Mouse (Mus musculus): ENCODE measurements around the gene Aoc1.

Gene Aoc1

DNA sequence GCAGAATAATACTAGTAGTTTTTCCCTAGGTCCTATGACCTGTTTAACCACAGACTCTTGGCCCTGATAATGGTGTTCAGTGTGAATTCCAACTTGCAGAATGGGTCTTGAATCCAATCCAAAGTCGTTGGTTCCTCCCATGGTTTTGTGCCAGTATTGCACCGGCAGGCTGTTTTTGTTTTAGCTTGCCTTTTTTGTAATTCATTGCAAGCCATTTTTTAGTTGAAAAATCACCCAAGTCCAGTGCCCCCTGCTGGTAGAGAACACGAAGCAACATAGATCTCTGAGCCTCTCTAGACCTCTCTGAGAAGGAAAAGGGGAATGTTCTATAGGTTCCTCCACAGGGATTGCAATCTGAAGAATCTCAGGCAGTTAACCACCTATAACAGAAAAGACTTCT is 39.3 kb downstream of the Aoc1 start:
- peak; percentile 56 for DNase-seq

- no peak for DNase-seq
Observed at GRCm38 (mm10) chr6:48913587-48913986, 40.9 kb downstream of the Aoc1 start.

- DNase-seq, result no peak
Observed at GRCm38 (mm10) chr6:48929595-48929994, 56.9 kb downstream of the Aoc1 start, which contains the start of gene 1600015I10Rik. Gene 1600015I10Rik (plus strand): TSS chr6:48929895.

GRCm38 (mm10) chr6:48949596-48949995 is 76.9 kb downstream of the Aoc1 start:
- no peak for DNase-seq

GRCm38 (mm10) chr6:48950676-48951075 is 78.0 kb downstream of the Aoc1 start:
- DNase-seq, result no peak

- DNase-seq, result no peak
Observed at GRCm38 (mm10) chr6:48951630-48952029, 78.9 kb downstream of the Aoc1 start.

- no peak for DNase-seq
Observed at GRCm38 (mm10) chr6:48953220-48953619, 80.5 kb downstream of the Aoc1 start.

DNA sequence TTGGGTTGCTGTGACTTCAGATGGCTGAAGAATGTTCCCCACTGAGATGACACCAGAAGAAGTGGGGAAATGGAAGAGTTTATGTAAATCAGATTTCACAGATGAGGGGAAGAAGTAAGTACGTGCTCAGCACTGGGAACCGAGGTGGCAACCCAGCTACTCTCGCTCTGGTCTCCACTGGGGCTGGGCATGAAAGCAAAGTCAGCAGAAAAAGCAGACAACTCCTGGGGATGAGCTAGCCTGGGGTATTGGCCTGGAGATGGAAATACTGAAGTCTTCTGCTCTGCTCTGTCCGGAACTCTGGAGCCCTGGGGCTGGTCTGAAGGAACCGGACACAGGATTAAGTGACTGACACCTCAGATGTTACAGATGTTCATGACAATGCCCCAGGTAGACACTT is 81.5 kb downstream of the Aoc1 start:
- no peak for DNase-seq

DNA sequence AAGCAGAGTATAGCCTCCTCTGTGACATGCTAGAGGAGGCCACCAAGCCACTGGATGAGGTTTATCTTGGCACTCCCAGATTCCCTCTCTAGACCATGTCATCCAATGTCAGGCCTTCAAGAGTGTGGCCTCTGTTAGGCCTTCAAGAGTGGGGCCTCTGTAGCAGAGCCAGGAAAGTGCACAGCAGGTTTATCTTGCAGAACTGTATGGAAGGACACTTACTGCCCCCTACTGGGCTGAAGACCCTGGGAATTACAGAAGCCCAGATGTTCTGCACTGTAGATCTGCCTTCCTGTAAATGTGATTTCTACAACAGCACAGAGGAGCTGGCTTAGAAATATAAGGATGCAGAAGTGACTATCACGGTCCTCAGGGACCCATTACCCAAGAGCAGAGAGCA is 82.2 kb downstream of the Aoc1 start:
- DNase-seq, result peak; percentile 56

- no peak for DNase-seq
Observed at GRCm38 (mm10) chr6:48956785-48957184, 84.1 kb downstream of the Aoc1 start.

- DNase-seq, result peak; percentile 27
Observed at GRCm38 (mm10) chr6:48958053-48958452, 85.4 kb downstream of the Aoc1 start.
